Mouse (Mus musculus) naive thymus-derived CD4-positive, alpha-beta T cell, adult 2 months (primary cell): ENCODE results near the gene Hipk2.

Experiments used
- DNase-seq: peaks from one replicate; pipeline ENCODE4 v3.0.0-alpha.2; 2011; ENCODE audit warnings: low read depth

Gene Hipk2

GRCm38 (mm10) chr6:38876071-38876911 is at the start of gene Hipk2:
Hipk2 (minus strand) TSS chr6:38876165.
- peak; percentile 83 for DNase-seq

- no peak for DNase-seq
Measured at GRCm38 (mm10) chr6:38925719-38926118, 49.8 kb upstream of the Hipk2 start.

- DNase-seq = no peak
Measured at GRCm38 (mm10) chr6:38923870-38924817, 48.2 kb upstream of the Hipk2 start.

- no peak for DNase-seq
Measured at GRCm38 (mm10) chr6:38923450-38923849, 47.5 kb upstream of the Hipk2 start.

- no peak for DNase-seq
Measured at GRCm38 (mm10) chr6:38922517-38922916, 46.6 kb upstream of the Hipk2 start.

- DNase-seq = no peak
Measured at GRCm38 (mm10) chr6:38921810-38922116, 45.8 kb upstream of the Hipk2 start.

- DNase-seq = no peak
Measured at GRCm38 (mm10) chr6:38921095-38921809, 45.3 kb upstream of the Hipk2 start.

GRCm38 (mm10) chr6:38920141-38920540 is 44.2 kb upstream of the Hipk2 start:
- no peak for DNase-seq

GRCm38 (mm10) chr6:38919135-38919740 is 43.3 kb upstream of the Hipk2 start:
- DNase-seq = no peak

- no peak for DNase-seq
Measured at GRCm38 (mm10) chr6:38918728-38919127, 42.8 kb upstream of the Hipk2 start.

GRCm38 (mm10) chr6:38917415-38917814 is 41.5 kb upstream of the Hipk2 start:
- no peak for DNase-seq

- DNase-seq = no peak
Measured at GRCm38 (mm10) chr6:38916571-38916970, 40.6 kb upstream of the Hipk2 start.

GRCm38 (mm10) chr6:38915776-38916175 is 39.8 kb upstream of the Hipk2 start:
- no peak for DNase-seq

- no peak for DNase-seq
Measured at GRCm38 (mm10) chr6:38914181-38914580, 38.2 kb upstream of the Hipk2 start.

- DNase-seq = no peak
Measured at GRCm38 (mm10) chr6:38913386-38914042, 37.5 kb upstream of the Hipk2 start.

- DNase-seq = no peak
Measured at GRCm38 (mm10) chr6:38912845-38913244, 36.9 kb upstream of the Hipk2 start.

- DNase-seq = no peak
Measured at GRCm38 (mm10) chr6:38912121-38912660, 36.2 kb upstream of the Hipk2 start.

GRCm38 (mm10) chr6:38910828-38911559 is 35.0 kb upstream of the Hipk2 start:
- peak; percentile 84 for DNase-seq

GRCm38 (mm10) chr6:38908401-38908800 is 32.4 kb upstream of the Hipk2 start:
- no peak for DNase-seq

GRCm38 (mm10) chr6:38906005-38906404 is 30.0 kb upstream of the Hipk2 start:
- no peak for DNase-seq
